Comparison of ENCODE assay signal across 8 mouse cellular contexts in the genomic region with DNA sequence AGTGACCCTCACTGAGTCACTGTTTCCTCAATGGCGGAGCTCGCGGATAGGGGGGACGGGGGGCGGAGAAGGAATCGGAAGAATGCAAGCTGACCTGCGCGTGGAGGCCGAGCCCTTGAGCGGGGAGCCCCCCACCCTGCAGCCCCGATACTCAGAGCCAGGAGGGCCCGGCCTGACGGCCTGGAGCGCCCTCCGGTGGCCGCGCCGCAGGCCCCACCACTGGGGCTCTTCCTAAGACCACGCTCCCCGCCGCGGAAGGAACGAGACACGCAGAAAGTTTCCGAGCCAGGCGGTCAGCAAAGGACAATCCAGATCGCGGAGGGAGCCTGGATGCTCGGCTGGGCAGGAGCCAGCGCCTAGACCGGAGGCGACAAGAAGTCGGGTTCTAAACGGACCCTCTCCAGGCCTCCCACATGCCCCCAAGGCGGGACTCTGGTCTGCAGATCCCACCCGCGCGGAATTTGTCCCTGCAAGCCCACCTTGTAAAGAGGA. TPM values are rescaled to one million over a fixed set of nuclear protein-coding genes. Genes with fewer than 3 reads are reported as not detected.
DNase-seq lines count a peak whose midpoint lies in the region; ATAC-seq and TF ChIP-seq lines count a peak whose summit lies in the region.

No protein-coding gene starts in this region.

- peak; percentile 82 for ATAC-seq in forebrain, embryonic 16.5 days
- ATAC-seq in lung, embryonic 15.5 days (ENCODE audit: borderline replicate concordance, extremely low read depth, low FRiP score, low TSS enrichment) = peak; percentile 76

- WGBS in forebrain, embryonic 16.5 days = 0% methylated on average over 38 of the region's 38 CpGs
- WGBS in lung, embryonic 15.5 days = under 1% methylated on average over 38 of the region's 38 CpGs
- WGBS in olfactory bulb, adult 2 months = under 1% methylated on average over 38 of the region's 38 CpGs

- no peak for TF ChIP-seq POLR2A in ES-Bruce4 (IDR thresholded peaks at IDR 0.05; ENCODE audit: insufficient read depth, low read length)
- 0 out of 2 replicates have a peak, but pooled peaks have one; percentile 28 for TF ChIP-seq POLR2A in olfactory bulb, adult 2 months (IDR thresholded peaks at IDR 0.05; ENCODE audit: insufficient read depth, low read depth, low read length)

- H3K9ac ChIP-seq in ES-Bruce4 (ENCODE audit: low read depth, poor library complexity, severe bottlenecking) = peak overlapping the region; percentile 87
- peak overlapping the region; percentile 92 for H3K9ac ChIP-seq in forebrain, embryonic 16.5 days (replicated peaks; ENCODE audit: low read depth, low read length)
- peak overlapping the region; percentile 78 for H3K9ac ChIP-seq in lung, embryonic 15.5 days

- no peaks in the 10 kb centered on the region for H3K36me3 ChIP-seq in ES-Bruce4 (ENCODE audit: control insufficient read depth, insufficient read depth, low read length, poor library complexity, severe bottlenecking)
- H3K36me3 ChIP-seq in forebrain, embryonic 16.5 days (ENCODE audit: control insufficient read depth, insufficient read depth) = no peaks in the 10 kb centered on the region
- H3K36me3 ChIP-seq in lung, embryonic 15.5 days = no peaks in the 10 kb centered on the region

- intact Hi-C loops in heart, postnatal 36 days (cut with DNase I) = loop anchor here (1.0 to 2.0 kb wide), 4 partner anchors 18 to 193 kb away; no protein-coding TSS in a partner anchor

- peak overlapping the region; percentile 70 for H3K27ac ChIP-seq in ES-Bruce4 (ENCODE audit: insufficient read depth, low read length)
- peak overlapping the region; percentile 97 for H3K27ac ChIP-seq in forebrain, embryonic 16.5 days (ENCODE audit: low read length)
- H3K27ac ChIP-seq in lung, embryonic 15.5 days = peak overlapping the region; percentile 94
- H3K27ac ChIP-seq in olfactory bulb, adult 2 months (ENCODE audit: insufficient read depth, low read depth, low read length) = peak overlapping the region; percentile 27

- no peak for TF ChIP-seq EP300 in ES-Bruce4 (IDR thresholded peaks at IDR 0.05; ENCODE audit: insufficient read depth, low read depth, low read length)

- peak overlapping the region; percentile 71 for H3K4me2 ChIP-seq in forebrain, embryonic 16.5 days (ENCODE audit: low read length)
- peak overlapping the region; percentile 87 for H3K4me2 ChIP-seq in lung, embryonic 15.5 days

- H3K4me1 ChIP-seq in ES-Bruce4 (ENCODE audit: control insufficient read depth, insufficient read depth, low read length) = no peaks in the 10 kb centered on the region
- peaks cover 26% of the 10 kb centered on the region for H3K4me1 ChIP-seq in forebrain, embryonic 16.5 days (replicated peaks; ENCODE audit: control insufficient read depth, insufficient read depth, low read length)
- H3K4me1 ChIP-seq in lung, embryonic 15.5 days = peaks cover 34% of the 10 kb centered on the region
- H3K4me1 ChIP-seq in olfactory bulb, adult 2 months (ENCODE audit: control insufficient read depth, insufficient read depth, low read length) = peaks cover 7% of the 10 kb centered on the region

- peak; percentile 73 for TF ChIP-seq CTCF in ES-Bruce4 (IDR thresholded peaks at IDR 0.05; ENCODE audit: low read depth, low read length)
- peak; percentile 99 for TF ChIP-seq CTCF in olfactory bulb, adult 2 months (IDR thresholded peaks at IDR 0.05; ENCODE audit: insufficient read depth, low read depth, low read length)

- DNase-seq in cerebellum, adult 18-20 months = peak; percentile 68 to 87
- DNase-seq in heart, postnatal 36 days = peak; percentile 83 to 88
- DNase-seq in layer of hippocampus, adult 9-10 months (ENCODE audit: low spot score) = peak; percentile 30
- peak; percentile 56 for DNase-seq in testis, postnatal 14 days (ENCODE audit: low spot score)

- H3K27me3 ChIP-seq in ES-Bruce4 (ENCODE audit: control insufficient read depth, insufficient read depth, low read length, poor library complexity, severe bottlenecking) = no peaks in the 10 kb centered on the region
- no peaks in the 10 kb centered on the region for H3K27me3 ChIP-seq in forebrain, embryonic 16.5 days (replicated peaks; ENCODE audit: control insufficient read depth, insufficient read depth, low read length)
- H3K27me3 ChIP-seq in lung, embryonic 15.5 days = no peaks in the 10 kb centered on the region

- H3K9me3 ChIP-seq in ES-Bruce4 (replicated peaks; ENCODE audit: control insufficient read depth, insufficient read depth, low read length, poor library complexity, severe bottlenecking) = no peaks in the 10 kb centered on the region
- H3K9me3 ChIP-seq in forebrain, embryonic 16.5 days (ENCODE audit: control insufficient read depth, low read length) = no peaks in the 10 kb centered on the region
- H3K9me3 ChIP-seq in lung, embryonic 15.5 days = no peaks in the 10 kb centered on the region

- H3K4me3 ChIP-seq in ES-Bruce4 (ENCODE audit: low read depth, low read length) = peak overlapping the region; percentile 93
- peak overlapping the region; percentile 83 for H3K4me3 ChIP-seq in forebrain, embryonic 16.5 days (replicated peaks; ENCODE audit: low read length)
- peak overlapping the region; percentile 70 for H3K4me3 ChIP-seq in lung, embryonic 15.5 days
- peak overlapping the region; percentile 84 for H3K4me3 ChIP-seq in olfactory bulb, adult 2 months (ENCODE audit: insufficient read depth, low read depth, low read length)

RNA-seq across cellular contexts. Expression of gene Pitpnc1, which starts 1.4 kb away (rescaled TPM):
- 25.4 and 27.1 TPM in 2 replicates for polyA plus RNA-seq in ES-Bruce4 (2011; ENCODE audit: insufficient read depth, insufficient read length, low read depth, missing spikeins)
- polyA plus RNA-seq in forebrain, embryonic 16.5 days (2015; fragmentation: Nextera tagmentation; extraction: Ambion mirVana) = 51.3 and 51.6 TPM in 2 replicates
- 10 to 100 TPM; 60.7 to 68.4 TPM for total RNA-seq in heart, postnatal 36 days (2021)
- polyA plus RNA-seq in lung, embryonic 15.5 days (2015; fragmentation: Nextera tagmentation; extraction: Ambion mirVana) = 15.9 and 16.7 TPM in 2 replicates
- polyA plus RNA-seq in olfactory bulb, adult 2 months (2012; ENCODE audit: insufficient read depth, insufficient read length, low replicate concordance, missing spikeins) = not detected in 2 replicates

RNA-seq across cellular contexts. Expression of gene Psmd12, which starts 10.2 kb away (rescaled TPM):
- 155 and 167 TPM in 2 replicates for polyA plus RNA-seq in ES-Bruce4 (2011; ENCODE audit: insufficient read depth, insufficient read length, low read depth, missing spikeins)
- polyA plus RNA-seq in forebrain, embryonic 16.5 days (2015; fragmentation: Nextera tagmentation; extraction: Ambion mirVana) = 148 and 153 TPM in 2 replicates
- total RNA-seq in heart, postnatal 36 days (2021) = 10 to 100 TPM; 89.6 to 92.4 TPM
- 166 and 178 TPM in 2 replicates for polyA plus RNA-seq in lung, embryonic 15.5 days (2015; fragmentation: Nextera tagmentation; extraction: Ambion mirVana)
- not detected in 2 replicates for polyA plus RNA-seq in olfactory bulb, adult 2 months (2012; ENCODE audit: insufficient read depth, insufficient read length, low replicate concordance, missing spikeins)

Comparison
In these comparisons a context has a peak if more than half of its experiments do, and no peak if none do; other contexts are left out.
1. Peak in every context shown above with its lines: DNase-seq, ATAC-seq, H3K4me3 ChIP-seq and H3K27ac ChIP-seq.
2. H3K27ac ChIP-seq: peak in every context shown above with its lines; median percentile 97 in forebrain, embryonic 16.5 days; 94 in lung, embryonic 15.5 days; 70 in ES-Bruce4; 27 in olfactory bulb, adult 2 months.
3. DNase-seq: peak in every context shown above with its lines; median percentile 86 in heart, postnatal 36 days; 78 in cerebellum, adult 18-20 months; 56 in testis, postnatal 14 days; 30 in layer of hippocampus, adult 9-10 months.